Mouse (Mus musculus): ENCODE measurements around the gene Bicra. TPM values are rescaled to one million over a fixed set of nuclear protein-coding genes. Genes with fewer than 3 reads are reported as not detected.
A peak's percentile ranks its signal among the peaks of the same experiment; 100 is the strongest.

The Bicra gene
- polyA plus RNA-seq, 1 experiment from 2014 or later, result 8.0 TPM

GRCm38 (mm10) chr7:15929910-15930309, 117.8 kb downstream of the Bicra start:
- Histone ChIP-seq H3K9ac (no peak overlapping the region), H3K27me3 (no peaks in the 10 kb centered on the region), H3K4me1 (no peaks in the 10 kb centered on the region), H3K36me3 (no peaks in the 10 kb centered on the region), H3K4me3 (no peak overlapping the region), H3K4me2 (no peak overlapping the region), H3K9me3 (no peaks in the 10 kb centered on the region), H3K27ac (no peak overlapping the region)
- WGBS, result 22% methylated on average over 4 of the region's 4 CpGs
- ATAC-seq (ENCODE audit: borderline replicate concordance, extremely low read depth, low FRiP score, low TSS enrichment), result peak; percentile 58; the same call in 1 of the 2 replicates

- peak within 1 kb of the TSS; percentile 71 for H3K9ac ChIP-seq
- peaks cover 20% of the 10 kb centered on the region for H3K4me1 ChIP-seq
- no peaks in the 10 kb centered on the region for H3K9me3 ChIP-seq
- peak within 1 kb of the TSS; percentile 79 for H3K4me2 ChIP-seq
- peak; percentile 96 for ATAC-seq (ENCODE audit: borderline replicate concordance, extremely low read depth, low FRiP score, low TSS enrichment)
- under 1% methylated on average over 33 of the region's 33 CpGs for WGBS
- peaks cover 25% of the 10 kb centered on the region for H3K36me3 ChIP-seq
- peak within 1 kb of the TSS; percentile 68 for H3K4me3 ChIP-seq
- H3K27ac ChIP-seq, result peak within 1 kb of the TSS; percentile 58
- H3K27me3 ChIP-seq, result no peaks in the 10 kb centered on the region
These were observed 125.4 kb downstream of the Bicra start, which contains the start of gene Selenow for GRCm38 (mm10) chr7:15922220-15922773. Gene Selenow, minus strand, starts transcription at chr7:15922402.

- ATAC-seq (ENCODE audit: borderline replicate concordance, extremely low read depth, low FRiP score, low TSS enrichment), result peak; percentile 41; the same call in 1 of the 2 replicates
- Histone ChIP-seq H3K27ac (peak overlapping the region; percentile 58), H3K9me3 (no peaks in the 10 kb centered on the region), H3K4me1 (peaks cover 20% of the 10 kb centered on the region), H3K4me3 (peak overlapping the region; percentile 68), H3K4me2 (peak overlapping the region; percentile 79), H3K36me3 (peaks cover 30% of the 10 kb centered on the region), H3K9ac (peak overlapping the region; percentile 71), H3K27me3 (no peaks in the 10 kb centered on the region)
- 1% methylated on average over 10 of the region's 10 CpGs for WGBS
These were observed 125.9 kb downstream of the Bicra start for GRCm38 (mm10) chr7:15921796-15922195.

Other genes starting within 250 kb of the Bicra start
- gene Obox6, start 208.2 kb downstream of the Bicra start, polyA plus RNA-seq (2015; fragmentation: Nextera tagmentation; extraction: Ambion mirVana), result not detected in 2 replicates
- gene Crx, start 168.0 kb downstream of the Bicra start, polyA plus RNA-seq (2015; fragmentation: Nextera tagmentation; extraction: Ambion mirVana), result not detected in 2 replicates
- not detected in 2 replicates for gene Crxos, start 165.3 kb downstream of the Bicra start, polyA plus RNA-seq (2015; fragmentation: Nextera tagmentation; extraction: Ambion mirVana)
- gene Selenow, start 125.5 kb downstream of the Bicra start, polyA plus RNA-seq (2015; fragmentation: Nextera tagmentation; extraction: Ambion mirVana), result 774 and 832 TPM in 2 replicates
- gene Nop53, start 101.8 kb downstream of the Bicra start, polyA plus RNA-seq (2015; fragmentation: Nextera tagmentation; extraction: Ambion mirVana), result 188 and 189 TPM in 2 replicates
- 82.9 and 89.9 TPM in 2 replicates for gene Ehd2, start 80.4 kb downstream of the Bicra start, polyA plus RNA-seq (2015; fragmentation: Nextera tagmentation; extraction: Ambion mirVana)
- 0.04 TPM in 1 of 2 replicates, not detected in the other for gene Zfp541, start 13.9 kb upstream of the Bicra start, polyA plus RNA-seq (2015; fragmentation: Nextera tagmentation; extraction: Ambion mirVana)
- gene Napa, start 50.5 kb upstream of the Bicra start, polyA plus RNA-seq (2015; fragmentation: Nextera tagmentation; extraction: Ambion mirVana), result 168 and 178 TPM in 2 replicates
- gene Kptn, start 72.0 kb upstream of the Bicra start, polyA plus RNA-seq (2015; fragmentation: Nextera tagmentation; extraction: Ambion mirVana), result 28.5 and 31.7 TPM in 2 replicates
- 0.10 and 0.12 TPM in 2 replicates for gene Slc8a2, start 81.9 kb upstream of the Bicra start, polyA plus RNA-seq (2015; fragmentation: Nextera tagmentation; extraction: Ambion mirVana)
- 20.2 and 20.6 TPM in 2 replicates for gene Meis3, start 127.2 kb upstream of the Bicra start, polyA plus RNA-seq (2015; fragmentation: Nextera tagmentation; extraction: Ambion mirVana)
- 13.4 and 15.3 TPM in 2 replicates for gene Dhx34, start 174.1 kb upstream of the Bicra start, polyA plus RNA-seq (2015; fragmentation: Nextera tagmentation; extraction: Ambion mirVana)
- 0.18 and 0.36 TPM in 2 replicates for gene C5ar2, start 196.2 kb upstream of the Bicra start, polyA plus RNA-seq (2015; fragmentation: Nextera tagmentation; extraction: Ambion mirVana)
- gene C5ar1, start 211.6 kb upstream of the Bicra start, polyA plus RNA-seq (2015; fragmentation: Nextera tagmentation; extraction: Ambion mirVana), result 2.5 and 2.7 TPM in 2 replicates
- 14.7 and 16.4 TPM in 2 replicates for gene Inafm1, start 225.7 kb upstream of the Bicra start, polyA plus RNA-seq (2015; fragmentation: Nextera tagmentation; extraction: Ambion mirVana)
- 22.4 and 23.0 TPM in 2 replicates for gene Ccdc9, start 238.9 kb upstream of the Bicra start, polyA plus RNA-seq (2015; fragmentation: Nextera tagmentation; extraction: Ambion mirVana)

Data from lung, embryonic 15.5 days (tissue).